Mouse (Mus musculus) bone marrow, adult 2 months (tissue): Measurements from ENCODE around the gene Bcl6. TPM values are rescaled to one million over a fixed set of nuclear protein-coding genes. Genes with fewer than 3 reads are reported as not detected.

ENCODE experiments used
- H3K27ac ChIP-seq: fragments of 200-500 bp; 2 replicates; pipeline ENCODE4 v1.5.1; 2012; ENCODE audit warnings: low read depth, mild to moderate bottlenecking, control low read depth, inconsistent platforms, low read length; ENCODE audit not compliant: control insufficient read depth, poor library complexity, insufficient read depth
- H3K4me1 ChIP-seq: fragments of 200-500 bp; 2 replicates; pipeline ENCODE4 v1.6.1; 2011; ENCODE audit warnings: low read length; ENCODE audit not compliant: control insufficient read depth, insufficient read depth
- H3K4me3 ChIP-seq: fragments of 200-500 bp; replicated peaks from 2 replicates; pipeline ENCODE3; 2011; ENCODE audit warnings: mild to moderate bottlenecking, low read depth, low read length, control low read depth; ENCODE audit not compliant: control insufficient read depth
- CTCF ChIP-seq: fragments of 200-500 bp; IDR thresholded peaks from 2 replicates; pipeline ENCODE4 v1.5.1; 2011; ENCODE audit warnings: low read length, control low read depth; ENCODE audit not compliant: control insufficient read depth, insufficient read depth
- POLR2A ChIP-seq: fragments of 200-500 bp; IDR thresholded peaks from 2 replicates; pipeline ENCODE4 v1.6.1; 2011; ENCODE audit warnings: low read depth, mild to moderate bottlenecking, control low read depth, low read length, borderline replicate concordance; ENCODE audit not compliant: control insufficient read depth
- WGBS: fragments of 180-500 bp; shearing (Covaris S2); methylation state at CpG from one replicate; pipeline ENCODE4 v1.1.7; 2018; 5-methylcytosine and 5-hydroxymethylcytosine counted together
- polyA plus RNA-seq: library from polyadenylated mRNA; stranded (reverse); fragments of >200 nt; gene quantifications from 2 replicates; pipeline ENCODE4 v1.2.4, GENCODE M21; 2011; ENCODE audit warnings: low replicate concordance; ENCODE audit not compliant: missing spikeins, insufficient read depth, insufficient read length

Bcl6 gene
- polyA plus RNA-seq: 6.0 and 17.1 TPM in 2 replicates

- Histone ChIP-seq H3K4me1 (no peaks in the 10 kb centered on the region; the same call in 1 of the 2 replicates), H3K27ac (peak within 1 kb of the TSS; percentile 100), H3K4me3 (peak within 1 kb of the TSS; percentile 90)
- TF ChIP-seq POLR2A (peak; percentile 49; the same call in 1 of the 2 replicates), CTCF (no peak)
- WGBS: under 1% methylated on average over 68 of the region's 68 CpGs
Measured at GRCm38 (mm10) chr16:23988466-23989208, at the start of gene Bcl6, which contains the start of gene Gm37419. Gene Bcl6 (minus strand): TSS chr16:23988852. Gene Gm37419 (plus strand): TSS chr16:23988482.

GRCm38 (mm10) chr16:24036398-24036797 lies 47.7 kb upstream of the Bcl6 start:
- 86% methylated on average over 3 of the region's 3 CpGs for WGBS
- Histone ChIP-seq H3K4me1 (no peaks in the 10 kb centered on the region; the same call in 1 of the 2 replicates), H3K27ac (no peak overlapping the region), H3K4me3 (no peak overlapping the region)
- TF ChIP-seq CTCF: no peak
- no peak for TF ChIP-seq POLR2A

DNA sequence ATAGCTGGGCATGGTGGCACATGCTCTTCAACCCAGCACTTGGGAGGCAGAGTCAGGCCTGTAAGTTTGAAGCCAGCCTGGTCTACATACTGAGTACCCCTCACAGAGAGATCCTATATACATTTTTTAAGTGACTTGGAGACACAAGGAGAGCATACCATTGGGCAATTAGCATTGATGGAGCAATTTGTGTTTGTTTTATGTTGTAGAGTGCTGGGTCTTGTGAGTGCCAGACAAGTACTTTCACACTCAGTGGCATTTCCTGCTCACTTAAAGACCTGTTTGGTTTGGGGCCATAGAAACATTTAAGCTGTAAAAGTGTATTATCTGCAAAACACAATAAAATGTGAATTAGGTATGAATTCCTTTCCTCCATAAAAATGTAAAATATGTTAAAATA lies 47.1 kb upstream of the Bcl6 start:
- H3K4me1 ChIP-seq: no peaks in the 10 kb centered on the region; the same call in 1 of the 2 replicates
- TF ChIP-seq CTCF (no peak), POLR2A (no peak)
- no peak overlapping the region for H3K27ac ChIP-seq
- H3K4me3 ChIP-seq: no peak overlapping the region

DNA sequence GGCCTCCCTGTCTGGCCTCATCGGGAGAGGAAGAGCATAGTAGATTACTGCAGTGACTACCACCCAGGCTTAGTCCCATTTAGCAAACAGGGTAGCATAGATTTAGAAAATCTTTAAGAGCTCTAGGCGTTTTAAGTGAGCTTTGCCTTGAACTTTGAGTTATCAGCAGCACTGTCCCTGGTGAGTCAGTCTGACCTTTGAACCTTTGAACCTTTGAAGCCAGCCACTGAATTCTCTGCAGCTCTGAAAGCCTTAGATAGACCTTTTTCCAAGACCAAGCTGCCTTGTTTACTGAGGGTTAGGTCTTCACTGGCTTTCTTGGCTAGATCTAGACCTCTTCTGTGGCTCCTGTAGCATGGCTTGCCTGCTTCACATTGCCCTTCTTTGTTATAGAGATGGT lies 45.8 kb upstream of the Bcl6 start:
- WGBS: 72% methylated on average over 2 of the region's 2 CpGs
- H3K27ac ChIP-seq: no peak overlapping the region
- TF ChIP-seq POLR2A: no peak
- TF ChIP-seq CTCF: no peak
- no peak overlapping the region for H3K4me3 ChIP-seq
- H3K4me1 ChIP-seq: no peaks in the 10 kb centered on the region; the same call in 1 of the 2 replicates

- WGBS: 79% methylated on average over 5 of the region's 5 CpGs
- no peak for TF ChIP-seq POLR2A
- no peak for TF ChIP-seq CTCF
Measured at GRCm38 (mm10) chr16:24033259-24033658, 44.6 kb upstream of the Bcl6 start.

DNA sequence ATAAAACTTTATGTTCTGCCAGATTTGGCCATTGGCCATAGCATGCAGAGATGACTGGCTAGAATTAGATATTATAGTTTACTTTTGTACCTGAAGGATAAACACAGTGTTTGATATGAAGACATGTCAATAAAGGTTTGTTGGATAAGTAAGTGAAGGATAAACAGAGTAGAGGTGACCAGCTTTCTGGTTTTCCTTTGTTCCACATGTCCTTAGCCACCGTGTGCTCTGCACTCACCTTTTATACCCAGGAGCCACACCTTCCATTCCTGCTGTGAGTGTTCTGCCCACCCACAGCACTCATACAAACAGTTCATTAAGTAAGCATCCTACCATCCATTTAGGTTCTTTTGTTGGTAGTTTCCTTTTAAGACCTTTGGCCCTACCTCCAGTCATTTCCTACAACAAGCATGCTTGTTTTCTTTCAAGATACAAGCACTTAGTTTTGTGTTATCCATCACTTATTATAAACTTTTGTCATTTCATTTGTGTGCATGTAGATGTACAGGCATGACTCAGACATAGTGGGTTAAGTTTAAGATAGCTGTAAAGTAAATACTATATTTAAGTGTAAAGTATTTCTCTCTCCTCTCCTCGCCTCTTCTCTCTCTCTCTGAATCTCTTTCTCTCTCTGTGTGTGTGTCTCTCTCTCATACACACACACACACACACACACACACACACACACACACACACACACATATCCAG lies 41.5 kb upstream of the Bcl6 start:
- TF ChIP-seq CTCF (no peak), POLR2A (no peak)
- Histone ChIP-seq H3K27ac (no peak overlapping the region), H3K4me3 (no peak overlapping the region), H3K4me1 (no peaks in the 10 kb centered on the region; the same call in 1 of the 2 replicates)
- WGBS: 86% methylated on average over 2 of the region's 2 CpGs

More at GRCm38 (mm10) chr16:24033259-24033658, 44.6 kb upstream of the Bcl6 start:
- Histone ChIP-seq H3K4me3 (no peak overlapping the region), H3K27ac (no peak overlapping the region), H3K4me1 (no peaks in the 10 kb centered on the region; the same call in 1 of the 2 replicates)

DNA sequence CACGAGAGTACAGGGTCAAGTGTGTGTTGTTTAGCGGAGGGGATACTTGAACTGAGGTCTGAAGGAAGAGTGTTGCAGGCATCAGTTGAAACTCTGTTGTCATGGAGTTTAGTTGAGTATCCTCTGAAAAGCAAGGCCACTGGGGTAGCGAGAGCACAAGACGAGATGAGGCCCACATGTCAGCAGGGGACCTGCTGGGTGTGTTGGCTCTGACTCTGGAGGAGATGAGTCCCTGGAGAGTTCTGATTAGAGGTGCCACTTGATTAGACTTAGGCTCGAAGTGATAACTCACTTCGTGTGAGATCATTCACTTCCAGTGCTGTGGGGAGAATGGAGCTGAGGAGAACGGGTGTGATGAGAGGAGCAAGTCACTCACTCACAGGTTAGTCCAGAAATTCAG lies 36.8 kb upstream of the Bcl6 start:
- WGBS: 73% methylated on average over 7 of the region's 7 CpGs
- H3K4me3 ChIP-seq: no peak overlapping the region
- no peaks in the 10 kb centered on the region; the same call in 1 of the 2 replicates for H3K4me1 ChIP-seq
- TF ChIP-seq CTCF: no peak
- TF ChIP-seq POLR2A: no peak
- H3K27ac ChIP-seq: no peak overlapping the region

GRCm38 (mm10) chr16:24022605-24023004 lies 34.0 kb upstream of the Bcl6 start:
- Histone ChIP-seq H3K4me3 (no peak overlapping the region), H3K4me1 (no peaks in the 10 kb centered on the region; the same call in 1 of the 2 replicates), H3K27ac (no peak overlapping the region)
- 93% methylated on average over 4 of the region's 4 CpGs for WGBS
- TF ChIP-seq CTCF (no peak), POLR2A (no peak)
